Mouse (Mus musculus) layer of hippocampus, adult 9-10 months (tissue): ENCODE measurements around the gene Pitx2.

Experiments
- DNase-seq: peaks from one replicate; pipeline ENCODE4 v3.0.0; 2022; ENCODE audit warnings: low spot score

Pitx2 gene

GRCm38 (mm10) chr3:129217862-129218370 is 18.2 kb downstream of the Pitx2 start:
- no peak for DNase-seq

GRCm38 (mm10) chr3:129218371-129218921 is 18.8 kb downstream of the Pitx2 start:
- no peak for DNase-seq

- no peak for DNase-seq
Measured at GRCm38 (mm10) chr3:129220086-129220670, 20.5 kb downstream of the Pitx2 start.

- DNase-seq: no peak
Measured at GRCm38 (mm10) chr3:129220681-129221379, 21.2 kb downstream of the Pitx2 start.

GRCm38 (mm10) chr3:129221380-129222260 is 21.9 kb downstream of the Pitx2 start:
- no peak for DNase-seq

- no peak for DNase-seq
Measured at GRCm38 (mm10) chr3:129222448-129223290, 23.0 kb downstream of the Pitx2 start.

- DNase-seq: no peak
Measured at GRCm38 (mm10) chr3:129223401-129223800, 23.7 kb downstream of the Pitx2 start.

GRCm38 (mm10) chr3:129223964-129224805 is 24.5 kb downstream of the Pitx2 start:
- no peak for DNase-seq

- no peak for DNase-seq
Measured at GRCm38 (mm10) chr3:129224806-129225576, 25.3 kb downstream of the Pitx2 start.

GRCm38 (mm10) chr3:129225577-129226289 is 26.1 kb downstream of the Pitx2 start:
- no peak for DNase-seq

GRCm38 (mm10) chr3:129226681-129227080 is 27.0 kb downstream of the Pitx2 start:
- no peak for DNase-seq

- DNase-seq: no peak
Measured at GRCm38 (mm10) chr3:129227331-129227730, 27.7 kb downstream of the Pitx2 start.

GRCm38 (mm10) chr3:129238010-129238409 is 38.3 kb downstream of the Pitx2 start:
- DNase-seq: no peak

- DNase-seq: no peak
Measured at GRCm38 (mm10) chr3:129238664-129239258, 39.1 kb downstream of the Pitx2 start.

- DNase-seq: no peak
Measured at GRCm38 (mm10) chr3:129250997-129251396, 51.3 kb downstream of the Pitx2 start.

- DNase-seq: no peak
Measured at GRCm38 (mm10) chr3:129254246-129254645, 54.6 kb downstream of the Pitx2 start.

- DNase-seq: no peak
Measured at GRCm38 (mm10) chr3:129256283-129256682, 56.6 kb downstream of the Pitx2 start.

GRCm38 (mm10) chr3:129256766-129257165 is 57.1 kb downstream of the Pitx2 start:
- no peak for DNase-seq

GRCm38 (mm10) chr3:129258497-129258896 is 58.8 kb downstream of the Pitx2 start:
- no peak for DNase-seq
